Mouse (Mus musculus): ENCODE measurements around the gene Pappa2. TPM values are rescaled to one million over a fixed set of nuclear protein-coding genes. Genes with fewer than 3 reads are reported as not detected.

The Pappa2 gene
- polyA plus RNA-seq, 1 experiment from 2014 or later: 3.9 TPM

- H3K9me3 ChIP-seq: no peaks in the 10 kb centered on the region
- ATAC-seq (ENCODE audit: insufficient number of reproducible peaks, insufficient read depth, low FRiP score, low TSS enrichment, low read depth): no peak
- H3K4me2 ChIP-seq: no peak overlapping the region
- H3K4me1 ChIP-seq: no peaks in the 10 kb centered on the region
- no peak overlapping the region for H3K27ac ChIP-seq
- no peak overlapping the region for H3K9ac ChIP-seq
- H3K27me3 ChIP-seq: no peaks in the 10 kb centered on the region
- no peaks in the 10 kb centered on the region for H3K36me3 ChIP-seq
- H3K4me3 ChIP-seq: no peak overlapping the region
Measured at GRCm38 (mm10) chr1:158897339-158897738, 83.0 kb downstream of the Pappa2 start.

DNA sequence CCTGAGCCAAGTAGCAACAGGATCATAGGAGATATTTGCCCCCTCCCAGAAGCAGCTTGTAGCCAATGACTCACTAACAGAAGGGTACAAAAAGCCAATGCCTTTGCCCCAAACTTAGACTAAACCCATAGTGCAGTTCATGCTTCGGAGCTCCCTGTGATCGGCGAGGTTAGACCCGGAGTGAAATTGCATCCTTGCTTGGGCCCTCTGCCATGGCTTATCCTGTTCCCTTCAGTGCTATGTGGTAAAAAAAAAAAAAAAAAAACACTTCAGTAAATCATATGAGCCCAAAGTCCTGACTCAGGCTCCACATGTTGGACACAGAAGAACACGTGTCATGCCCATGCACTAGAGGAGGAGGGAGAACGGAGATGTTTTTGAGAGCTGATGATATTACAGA, 85.8 kb downstream of the Pappa2 start:
- ATAC-seq (ENCODE audit: insufficient number of reproducible peaks, insufficient read depth, low FRiP score, low TSS enrichment, low read depth): no peak
- Histone ChIP-seq H3K4me1 (no peaks in the 10 kb centered on the region), H3K9ac (no peak overlapping the region), H3K9me3 (no peaks in the 10 kb centered on the region), H3K36me3 (no peaks in the 10 kb centered on the region), H3K4me3 (no peak overlapping the region), H3K27ac (no peak overlapping the region), H3K4me2 (no peak overlapping the region), H3K27me3 (no peaks in the 10 kb centered on the region)
- 82% methylated on average over 6 of the region's 6 CpGs for WGBS

- H3K27ac ChIP-seq: no peak overlapping the region
- H3K4me2 ChIP-seq: no peak overlapping the region
- H3K9me3 ChIP-seq: no peaks in the 10 kb centered on the region
- no peaks in the 10 kb centered on the region for H3K27me3 ChIP-seq
- no peak overlapping the region for H3K4me3 ChIP-seq
- 75% methylated on average over 3 of the region's 3 CpGs for WGBS
- ATAC-seq (ENCODE audit: insufficient number of reproducible peaks, insufficient read depth, low FRiP score, low TSS enrichment, low read depth): no peak
- H3K36me3 ChIP-seq: no peaks in the 10 kb centered on the region
- no peaks in the 10 kb centered on the region for H3K4me1 ChIP-seq
- H3K9ac ChIP-seq: no peak overlapping the region
Measured at GRCm38 (mm10) chr1:158875487-158875886, 104.8 kb downstream of the Pappa2 start.

- no peak for ATAC-seq (ENCODE audit: insufficient number of reproducible peaks, insufficient read depth, low FRiP score, low TSS enrichment, low read depth)
- WGBS: 74% methylated on average over 2 of the region's 2 CpGs
- H3K27me3 ChIP-seq: no peaks in the 10 kb centered on the region
- H3K4me2 ChIP-seq: no peak overlapping the region
- no peak overlapping the region for H3K27ac ChIP-seq
- H3K36me3 ChIP-seq: no peaks in the 10 kb centered on the region
- H3K9ac ChIP-seq: no peak overlapping the region
- H3K4me3 ChIP-seq: no peak overlapping the region
- H3K9me3 ChIP-seq: no peaks in the 10 kb centered on the region
- H3K4me1 ChIP-seq: no peaks in the 10 kb centered on the region
Measured at GRCm38 (mm10) chr1:158874552-158875077, 105.7 kb downstream of the Pappa2 start.

- no peak for ATAC-seq (ENCODE audit: insufficient number of reproducible peaks, insufficient read depth, low FRiP score, low TSS enrichment, low read depth)
- no peaks in the 10 kb centered on the region for H3K9me3 ChIP-seq
- H3K36me3 ChIP-seq: no peaks in the 10 kb centered on the region
- no peak overlapping the region for H3K27ac ChIP-seq
- WGBS: 77% methylated on average over 1 of the region's 1 CpGs
- no peak overlapping the region for H3K4me2 ChIP-seq
- H3K9ac ChIP-seq: no peak overlapping the region
- H3K27me3 ChIP-seq: no peaks in the 10 kb centered on the region
- H3K4me1 ChIP-seq: no peaks in the 10 kb centered on the region
- no peak overlapping the region for H3K4me3 ChIP-seq
Measured at GRCm38 (mm10) chr1:158873631-158874030, 106.7 kb downstream of the Pappa2 start.

GRCm38 (mm10) chr1:158871401-158871800, 108.9 kb downstream of the Pappa2 start:
- no peaks in the 10 kb centered on the region for H3K27me3 ChIP-seq
- no peak overlapping the region for H3K4me3 ChIP-seq
- WGBS: 76% methylated on average over 2 of the region's 2 CpGs
- H3K27ac ChIP-seq: no peak overlapping the region
- ATAC-seq (ENCODE audit: insufficient number of reproducible peaks, insufficient read depth, low FRiP score, low TSS enrichment, low read depth): no peak
- H3K4me1 ChIP-seq: no peaks in the 10 kb centered on the region
- H3K4me2 ChIP-seq: no peak overlapping the region
- no peak overlapping the region for H3K9ac ChIP-seq
- H3K9me3 ChIP-seq: no peaks in the 10 kb centered on the region
- no peaks in the 10 kb centered on the region for H3K36me3 ChIP-seq

DNA sequence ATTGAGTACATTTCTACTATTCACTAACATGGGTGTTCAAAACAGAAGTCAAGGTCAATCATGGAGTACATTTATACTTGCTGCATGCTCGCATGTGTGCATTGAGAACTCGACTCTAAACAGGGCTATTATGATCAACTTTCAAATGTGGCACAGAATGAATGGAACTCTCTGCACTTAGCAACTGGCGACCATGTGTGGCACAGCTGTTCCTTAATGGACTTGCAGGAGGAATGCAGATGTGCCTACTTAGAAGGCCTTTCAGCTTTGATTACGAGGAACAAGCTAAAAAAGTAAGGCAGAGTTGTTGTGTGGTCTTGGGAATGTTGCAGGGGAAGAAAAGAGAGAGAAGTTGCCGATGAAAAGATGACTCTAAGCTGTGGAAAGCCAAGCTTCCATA, 120.1 kb downstream of the Pappa2 start:
- Histone ChIP-seq H3K4me3 (no peak overlapping the region), H3K27ac (peak overlapping the region; percentile 22; the same call in 1 of the 2 replicates), H3K9me3 (no peaks in the 10 kb centered on the region), H3K4me1 (peaks cover 11% of the 10 kb centered on the region), H3K4me2 (no peak overlapping the region), H3K27me3 (no peaks in the 10 kb centered on the region), H3K9ac (no peak overlapping the region), H3K36me3 (no peaks in the 10 kb centered on the region)
- 31% methylated on average over 5 of the region's 5 CpGs for WGBS
- ATAC-seq (ENCODE audit: insufficient number of reproducible peaks, insufficient read depth, low FRiP score, low TSS enrichment, low read depth): 0 out of 2 replicates have a peak, but pooled peaks have one; percentile 56

DNA sequence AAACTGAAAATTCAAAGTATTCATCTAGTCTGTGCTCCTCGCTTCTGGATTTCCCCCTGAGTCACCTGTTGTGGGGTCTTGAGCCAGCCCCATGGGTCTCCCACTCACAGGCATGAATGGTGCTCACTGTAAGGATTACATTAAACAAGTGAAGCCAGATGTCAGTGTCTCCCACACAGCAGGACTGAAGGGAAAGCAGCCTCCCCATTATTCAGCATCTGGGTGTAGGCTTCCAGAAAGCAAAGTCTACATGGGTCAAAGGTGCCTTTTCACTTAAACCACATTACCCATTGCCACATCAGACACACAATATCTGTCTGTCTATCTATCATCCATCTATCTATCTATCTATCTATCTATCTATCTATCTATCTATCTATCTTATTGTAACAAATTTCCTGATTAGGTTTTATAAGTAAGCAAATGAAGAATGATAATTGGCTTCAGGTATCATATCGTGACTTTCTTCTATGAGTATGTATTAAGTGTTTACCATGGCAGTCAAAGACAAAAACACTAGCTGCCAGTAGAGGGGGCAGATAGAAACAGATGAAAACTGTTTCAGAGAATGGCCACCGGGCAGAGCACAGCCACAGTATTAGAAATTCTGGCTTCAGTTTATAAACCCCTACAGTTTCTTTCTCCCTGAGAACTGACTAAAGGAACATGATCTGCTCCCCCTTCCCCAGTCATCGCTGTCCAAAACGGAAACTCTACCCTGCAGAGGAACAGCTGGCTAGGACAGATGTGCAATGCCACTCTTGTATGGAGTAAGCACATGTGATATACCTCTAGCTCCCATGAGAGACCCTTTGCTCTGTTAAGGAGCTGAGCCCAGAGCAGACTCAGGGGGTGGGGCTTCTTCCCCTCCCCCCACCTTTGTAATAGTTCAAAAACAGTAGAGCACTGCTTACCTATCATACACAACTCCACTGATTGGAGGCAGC, 126.1 kb downstream of the Pappa2 start:
- no peak for ATAC-seq (ENCODE audit: insufficient number of reproducible peaks, insufficient read depth, low FRiP score, low TSS enrichment, low read depth)
- no peak overlapping the region for H3K9ac ChIP-seq
- 40% methylated on average over 5 of the region's 5 CpGs for WGBS
- no peak overlapping the region for H3K4me2 ChIP-seq
- no peaks in the 10 kb centered on the region for H3K36me3 ChIP-seq
- peaks cover 16% of the 10 kb centered on the region for H3K4me1 ChIP-seq
- H3K27me3 ChIP-seq: no peaks in the 10 kb centered on the region
- no peaks in the 10 kb centered on the region for H3K9me3 ChIP-seq
- no peak overlapping the region; the same call in 1 of the 2 replicates for H3K27ac ChIP-seq
- H3K4me3 ChIP-seq: no peak overlapping the region

GRCm38 (mm10) chr1:158852836-158853567, 127.3 kb downstream of the Pappa2 start:
- no peak overlapping the region for H3K9ac ChIP-seq
- no peak for ATAC-seq (ENCODE audit: insufficient number of reproducible peaks, insufficient read depth, low FRiP score, low TSS enrichment, low read depth)
- no peak overlapping the region for H3K4me3 ChIP-seq
- H3K4me1 ChIP-seq: peaks cover 16% of the 10 kb centered on the region
- no peaks in the 10 kb centered on the region for H3K27me3 ChIP-seq
- H3K27ac ChIP-seq: 0 out of 2 replicates have a peak overlapping the region, but pooled peaks have one; percentile 16
- H3K4me2 ChIP-seq: no peak overlapping the region
- no peaks in the 10 kb centered on the region for H3K36me3 ChIP-seq
- H3K9me3 ChIP-seq: no peaks in the 10 kb centered on the region
- WGBS: 63% methylated on average over 14 of the region's 14 CpGs

DNA sequence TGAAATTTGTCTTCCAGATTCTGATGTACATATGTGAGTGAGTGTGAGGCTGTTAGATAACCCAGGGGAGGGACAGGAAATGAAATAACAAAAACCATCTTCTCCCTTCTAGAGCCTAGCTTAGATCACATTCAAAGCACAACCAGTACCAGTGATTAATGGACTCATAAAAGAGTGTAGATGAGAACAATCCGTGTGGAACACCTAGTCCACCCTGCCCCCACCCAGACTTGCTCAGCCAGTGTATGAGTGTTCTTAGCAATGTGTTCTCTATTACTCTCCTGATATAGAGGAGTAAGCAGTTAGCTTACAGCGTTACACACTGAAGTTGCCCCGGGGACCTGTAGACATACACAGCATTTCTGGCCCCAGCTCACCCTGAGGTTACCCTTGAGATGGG, 129.8 kb downstream of the Pappa2 start:
- no peaks in the 10 kb centered on the region for H3K9me3 ChIP-seq
- H3K36me3 ChIP-seq: no peaks in the 10 kb centered on the region
- WGBS: 32% methylated on average over 3 of the region's 3 CpGs
- no peaks in the 10 kb centered on the region for H3K27me3 ChIP-seq
- H3K4me3 ChIP-seq: no peak overlapping the region
- H3K4me1 ChIP-seq: peaks cover 16% of the 10 kb centered on the region
- no peak overlapping the region for H3K4me2 ChIP-seq
- no peak overlapping the region for H3K27ac ChIP-seq
- H3K9ac ChIP-seq: no peak overlapping the region
- ATAC-seq (ENCODE audit: insufficient number of reproducible peaks, insufficient read depth, low FRiP score, low TSS enrichment, low read depth): no peak

DNA sequence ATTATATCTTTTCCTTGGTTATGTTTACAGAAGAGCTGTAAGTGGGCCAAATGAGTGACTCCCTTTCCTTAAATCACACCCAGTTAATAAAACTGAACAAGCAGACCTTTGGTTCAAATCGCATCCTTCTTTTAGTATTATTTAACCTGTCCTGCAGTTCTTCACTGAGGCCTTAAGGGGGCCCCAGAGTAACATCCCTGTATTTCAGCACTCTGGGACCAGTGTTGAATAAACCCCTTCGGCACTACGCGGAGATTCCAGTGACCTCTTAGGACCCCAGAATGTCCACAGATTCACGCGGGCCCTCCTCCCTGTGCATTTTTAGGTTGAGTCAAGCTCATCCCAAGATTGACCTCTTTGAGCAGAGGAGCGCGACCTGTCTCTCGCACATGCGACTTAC, 135.7 kb downstream of the Pappa2 start:
- Histone ChIP-seq H3K27me3 (no peaks in the 10 kb centered on the region), H3K4me2 (no peak overlapping the region), H3K9ac (no peak overlapping the region), H3K27ac (no peak overlapping the region), H3K36me3 (no peaks in the 10 kb centered on the region), H3K9me3 (no peaks in the 10 kb centered on the region), H3K4me1 (no peaks in the 10 kb centered on the region), H3K4me3 (no peak overlapping the region)
- ATAC-seq (ENCODE audit: insufficient number of reproducible peaks, insufficient read depth, low FRiP score, low TSS enrichment, low read depth): no peak
- 63% methylated on average over 10 of the region's 10 CpGs for WGBS
